Mouse (Mus musculus) kidney, postnatal 0 days (tissue): ENCODE results near the gene Mybbp1a. TPM values are rescaled to one million over a fixed set of nuclear protein-coding genes. Genes with fewer than 3 reads are reported as not detected.

ENCODE experiments used
- ATAC-seq: fragments of 200-750 bp; cut with Nextera tagmentation; replicated peaks from 2 replicates; pipeline ENCODE4 v1.8.0; 2017; ENCODE audit warnings: low read depth, moderate number of reproducible peaks, moderate TSS enrichment, moderate library complexity; ENCODE audit not compliant: low FRiP score
- DNase-seq: peaks from one replicate; pipeline ENCODE4 v3.0.0-alpha.2; 2016; ENCODE audit warnings: low spot score
- H3K27ac ChIP-seq: fragments of 300-500 bp; sonication (generic); 2 replicates; pipeline ENCODE4 v1.5.1; 2014; ENCODE audit warnings: mild to moderate bottlenecking
- H3K27me3 ChIP-seq: fragments of 300-500 bp; sonication (generic); 2 replicates; pipeline ENCODE4 v1.6.1; 2014; ENCODE audit warnings: low read length, mixed read lengths; ENCODE audit not compliant: insufficient read depth
- H3K36me3 ChIP-seq: fragments of 300-500 bp; sonication (generic); 2 replicates; pipeline ENCODE4 v1.6.1; 2014; ENCODE audit warnings: low read length, mixed read lengths; ENCODE audit not compliant: insufficient read depth
- H3K4me1 ChIP-seq: fragments of 300-500 bp; sonication (generic); replicated peaks from 2 replicates; pipeline ENCODE4 v1.6.1; 2014; ENCODE audit warnings: antibody characterized with exemption, low read length, mixed read lengths; ENCODE audit not compliant: insufficient read depth
- H3K4me2 ChIP-seq: fragments of 300-500 bp; sonication (generic); 2 replicates; pipeline ENCODE4 v1.6.1; 2014; ENCODE audit warnings: mild to moderate bottlenecking, low read length, moderate library complexity, mixed read lengths
- H3K4me3 ChIP-seq: fragments of 300-500 bp; sonication (generic); replicated peaks from 2 replicates; pipeline ENCODE4 v1.5.1; 2014; ENCODE audit warnings: low read depth, low read length
- H3K9ac ChIP-seq: fragments of 300-500 bp; sonication (generic); 2 replicates; pipeline ENCODE4 v1.6.1; 2014; ENCODE audit warnings: low read depth, low read length
- H3K9me3 ChIP-seq: fragments of 300-500 bp; sonication (generic); replicated peaks from 2 replicates; pipeline ENCODE4 v1.6.1; 2016; ENCODE audit warnings: low read length, inconsistent platforms, mixed read lengths
- CTCF ChIP-seq: IDR thresholded peaks from 2 replicates; pipeline ENCODE4 v1.5.1; 2016; ENCODE audit warnings: antibody characterized with exemption, low read depth, mild to moderate bottlenecking, moderate library complexity
- WGBS: fragments of 180-500 bp; shearing (Covaris S2); extraction: QIAGEN DNeasy Blood & Tissue Kit; methylation state at CpG from one replicate; pipeline ENCODE4 v1.1.7; 2014; 5-methylcytosine and 5-hydroxymethylcytosine counted together
- polyA plus RNA-seq: library from polyadenylated mRNA; unstranded; fragments of >200 nt; fragmentation: Nextera tagmentation; extraction: Ambion mirVana; gene quantifications from 2 replicates; pipeline ENCODE4 v1.2.1, GENCODE M21; 2015

Mybbp1a gene
- 107 and 109 TPM in 2 replicates for polyA plus RNA-seq

DNA sequence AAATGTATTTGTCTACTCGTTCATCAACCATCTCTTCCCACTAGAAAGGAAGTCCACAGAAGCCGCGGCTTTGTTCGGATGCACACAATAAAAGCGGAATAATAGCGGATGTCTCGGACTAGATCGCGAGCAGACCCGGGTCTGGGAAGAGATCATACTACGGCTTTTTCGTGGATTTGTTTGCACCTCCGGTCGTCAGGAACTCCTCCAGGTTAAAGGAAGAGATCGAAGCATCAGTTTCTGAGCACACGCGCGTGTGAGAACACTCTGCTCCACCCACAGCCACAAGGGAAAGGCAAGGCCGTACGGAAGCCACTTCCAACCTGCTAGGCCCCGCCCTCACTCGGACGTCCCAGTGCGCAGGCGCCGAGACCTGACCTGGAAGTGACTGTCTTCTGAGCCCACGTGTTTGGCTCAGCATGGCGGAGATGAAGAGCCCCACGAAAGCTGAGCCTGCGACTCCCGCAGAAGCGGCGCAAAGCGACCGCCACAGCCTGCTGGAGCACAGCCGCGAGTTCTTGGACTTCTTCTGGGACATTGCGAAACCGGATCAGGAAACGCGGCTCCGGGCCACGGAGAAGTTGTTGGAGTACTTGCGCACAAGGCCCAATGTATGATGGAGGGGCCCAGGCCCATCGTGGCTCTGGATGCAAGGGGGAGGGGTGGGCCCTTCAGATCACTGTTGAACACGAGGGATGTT is at the start of gene Mybbp1a:
Gene Mybbp1a, plus strand, starts transcription at position 391 of the 700 bp plus-strand sequence.
- peak within 1 kb of the TSS; percentile 91 for H3K27ac ChIP-seq
- peak; percentile 98 for DNase-seq
- under 1% methylated on average over 46 of the region's 46 CpGs for WGBS
- no peaks in the 10 kb centered on the region for H3K9me3 ChIP-seq
- ATAC-seq, result peak; percentile 87
- 0 out of 2 replicates have a peak, but pooled peaks have one; percentile 16 for TF ChIP-seq CTCF
- H3K27me3 ChIP-seq, result no peaks in the 10 kb centered on the region
- H3K4me2 ChIP-seq, result peak within 1 kb of the TSS; percentile 97
- H3K9ac ChIP-seq, result peak within 1 kb of the TSS; percentile 91
- H3K4me3 ChIP-seq, result peak within 1 kb of the TSS; percentile 77
- peaks cover 7% of the 10 kb centered on the region; the same call in 1 of the 2 replicates for H3K4me1 ChIP-seq
- H3K36me3 ChIP-seq, result peaks cover 35% of the 10 kb centered on the region

DNA sequence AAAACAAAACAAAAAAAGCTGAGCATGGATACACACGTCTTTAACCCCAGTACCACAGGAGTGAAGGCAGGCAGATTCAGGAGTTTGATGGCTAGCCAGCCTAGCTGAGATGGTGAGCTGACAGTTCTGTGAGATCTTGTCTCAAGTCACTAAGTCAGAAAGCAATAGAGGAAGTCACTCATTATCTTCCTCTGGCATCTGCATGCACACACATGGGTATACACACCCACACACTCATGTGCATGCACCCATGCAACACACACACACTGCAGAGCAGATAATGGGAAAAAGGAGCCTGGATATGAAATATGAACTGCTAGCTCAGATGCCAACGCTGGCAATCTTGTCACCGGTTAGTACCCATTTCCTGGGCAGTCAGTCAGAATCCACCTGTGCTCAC is 47.9 kb upstream of the Mybbp1a start:
- Histone ChIP-seq H3K36me3 (peaks cover 12% of the 10 kb centered on the region; the same call in 1 of the 2 replicates), H3K27ac (no peak overlapping the region)

DNA sequence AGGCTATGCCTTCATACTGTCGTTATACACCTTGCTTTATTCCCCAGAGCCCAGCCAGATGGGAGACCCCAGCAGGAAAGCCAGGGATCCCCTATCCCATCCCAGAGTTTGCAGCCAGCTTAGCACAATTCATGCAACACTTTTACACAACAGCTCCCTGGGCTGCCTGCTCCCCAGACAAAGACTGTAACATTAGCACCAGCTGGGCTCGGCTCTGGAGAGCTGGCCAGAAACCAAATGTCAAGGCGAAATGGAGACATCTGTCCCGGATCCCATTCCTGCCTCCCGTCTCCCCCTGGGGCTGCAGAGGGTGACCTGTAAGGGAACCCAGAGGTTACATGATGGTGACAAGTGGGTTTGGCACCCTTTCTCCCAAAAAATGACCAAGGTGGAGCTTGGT is 47.5 kb upstream of the Mybbp1a start:
- DNase-seq, result peak; percentile 59
- H3K36me3 ChIP-seq, result peaks cover 8% of the 10 kb centered on the region; the same call in 1 of the 2 replicates
- no peaks in the 10 kb centered on the region for H3K9me3 ChIP-seq
- TF ChIP-seq CTCF, result no peak
- no peak for ATAC-seq
- H3K27ac ChIP-seq, result no peak overlapping the region
- no peak overlapping the region for H3K4me2 ChIP-seq
- no peaks in the 10 kb centered on the region for H3K27me3 ChIP-seq
- 23% methylated on average over 5 of the region's 5 CpGs for WGBS
- no peaks in the 10 kb centered on the region for H3K4me1 ChIP-seq
- no peak overlapping the region for H3K9ac ChIP-seq
- H3K4me3 ChIP-seq, result no peak overlapping the region

More for the DNA sequence above, 47.9 kb upstream of the Mybbp1a start:
- 72% methylated on average over 3 of the region's 3 CpGs for WGBS
- Histone ChIP-seq H3K27me3 (no peaks in the 10 kb centered on the region), H3K4me2 (no peak overlapping the region), H3K9me3 (no peaks in the 10 kb centered on the region), H3K4me1 (no peaks in the 10 kb centered on the region), H3K9ac (no peak overlapping the region), H3K4me3 (no peak overlapping the region)
- ATAC-seq, result no peak
- no peak for DNase-seq
- TF ChIP-seq CTCF, result no peak

DNA sequence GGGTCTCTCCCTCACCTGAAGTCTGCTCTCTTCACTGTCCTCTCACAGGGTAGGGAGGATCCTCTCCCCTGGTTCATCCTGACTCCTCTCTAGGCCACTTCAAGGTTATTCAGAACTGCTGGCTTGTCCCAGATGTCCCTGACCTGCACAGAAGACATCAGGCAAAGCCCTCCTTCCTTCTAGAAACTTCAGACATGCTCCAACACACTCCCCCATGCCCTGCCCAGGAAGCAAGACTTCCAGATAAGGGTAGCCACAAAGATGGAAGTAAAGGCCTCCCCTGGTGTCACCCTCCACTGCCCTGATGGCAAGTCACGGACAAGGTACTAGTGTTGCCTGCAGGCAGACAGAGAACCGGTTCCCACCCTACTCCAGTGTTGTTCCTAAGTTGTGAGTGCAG is 46.5 kb upstream of the Mybbp1a start:
- no peak overlapping the region for H3K9ac ChIP-seq
- no peak for TF ChIP-seq CTCF
- H3K36me3 ChIP-seq, result peaks cover 19% of the 10 kb centered on the region
- H3K4me2 ChIP-seq, result no peak overlapping the region
- no peaks in the 10 kb centered on the region; the same call in 1 of the 2 replicates for H3K4me1 ChIP-seq
- H3K4me3 ChIP-seq, result no peak overlapping the region
- DNase-seq (no peak), ATAC-seq (no peak)
- no peaks in the 10 kb centered on the region for H3K9me3 ChIP-seq
- peak overlapping the region; percentile 52; the same call in 1 of the 2 replicates for H3K27ac ChIP-seq
- H3K27me3 ChIP-seq, result no peaks in the 10 kb centered on the region
- 48% methylated on average over 2 of the region's 2 CpGs for WGBS

DNA sequence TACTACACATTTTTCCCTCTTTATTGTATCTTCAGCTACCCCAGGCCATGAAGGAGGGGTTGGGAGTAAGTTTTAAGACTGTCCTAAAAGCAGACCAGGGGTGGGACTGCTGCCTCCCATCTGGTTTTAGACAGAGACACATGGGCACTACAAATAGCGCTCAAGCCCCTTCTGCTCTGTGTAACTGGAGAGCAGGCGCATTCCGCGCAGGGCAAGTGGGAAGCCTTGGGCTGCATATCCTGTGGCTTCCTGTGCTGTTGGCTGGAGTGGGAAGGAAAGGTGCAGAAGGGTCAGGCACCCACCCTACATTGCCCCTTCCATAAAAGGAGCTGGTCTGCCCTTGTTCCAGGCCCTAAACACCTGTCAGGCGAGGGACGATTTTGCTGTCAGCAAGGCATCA is 45.5 kb upstream of the Mybbp1a start:
- DNase-seq (no peak), ATAC-seq (no peak)
- Histone ChIP-seq H3K4me2 (no peak overlapping the region), H3K27ac (no peak overlapping the region), H3K9me3 (no peaks in the 10 kb centered on the region), H3K36me3 (peaks cover 25% of the 10 kb centered on the region), H3K9ac (no peak overlapping the region), H3K27me3 (no peaks in the 10 kb centered on the region), H3K4me1 (peaks cover 3% of the 10 kb centered on the region), H3K4me3 (no peak overlapping the region)
- 69% methylated on average over 6 of the region's 6 CpGs for WGBS
- no peak for TF ChIP-seq CTCF

DNA sequence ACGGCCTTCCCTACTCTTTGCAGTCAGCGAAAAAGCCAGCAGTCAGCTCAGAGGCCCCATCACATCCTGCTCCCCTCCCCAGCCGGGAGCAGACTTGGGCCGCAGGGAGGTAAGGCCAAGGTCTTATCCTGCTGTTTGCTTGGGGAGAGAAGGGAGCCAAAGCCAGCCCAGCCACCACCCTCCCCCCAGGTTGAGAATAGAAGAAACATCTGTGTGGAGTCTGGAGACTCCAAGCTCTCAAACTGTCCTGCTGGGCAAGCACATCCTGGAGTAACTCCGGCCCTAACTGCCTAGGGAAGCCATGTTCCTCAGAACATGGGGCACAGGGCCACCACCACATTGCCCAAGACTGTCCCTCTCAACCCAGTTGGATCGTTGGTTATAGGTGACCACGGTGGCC is 44.5 kb upstream of the Mybbp1a start:
- Histone ChIP-seq H3K27me3 (no peaks in the 10 kb centered on the region), H3K27ac (no peak overlapping the region), H3K9ac (no peak overlapping the region), H3K9me3 (no peaks in the 10 kb centered on the region), H3K4me2 (no peak overlapping the region), H3K36me3 (peaks cover 25% of the 10 kb centered on the region), H3K4me1 (peaks cover 13% of the 10 kb centered on the region), H3K4me3 (no peak overlapping the region)
- no peak for TF ChIP-seq CTCF
- ATAC-seq (no peak), DNase-seq (no peak)
- 65% methylated on average over 7 of the region's 7 CpGs for WGBS
